Mouse (Mus musculus) ES-E14 (cell line): Measurements from ENCODE around the gene Cntnap3. TPM values are rescaled to one million over a fixed set of nuclear protein-coding genes. Genes with fewer than 3 reads are reported as not detected.
"Not testable (repeated sequence)": the region's sequence is repeated elsewhere in the genome, so short reads cannot be mapped to it uniquely, and the experiment has no call there.

Experiments used
- DNase-seq: peaks from one replicate; pipeline ENCODE4 v3.0.0-alpha.2; 2013; ENCODE audit warnings: low read depth, low spot score
- H3K27ac ChIP-seq: 2 replicates; pipeline ENCODE4 v1.5.1; 2012; ENCODE audit warnings: low read depth, mild to moderate bottlenecking, low read length, moderate library complexity, mixed read lengths; ENCODE audit not compliant: poor library complexity, insufficient read depth, severe bottlenecking
- H3K36me3 ChIP-seq: 2 replicates; pipeline ENCODE4 v1.6.1; 2012; ENCODE audit warnings: mild to moderate bottlenecking, low read length, moderate library complexity, mixed read lengths; ENCODE audit not compliant: control insufficient read depth, poor library complexity, insufficient read depth, severe bottlenecking
- H3K4me1 ChIP-seq, 2 experiments: fragments of 150-350 bp in 1 of 2; sonication (generic) in 1 of 2; 2 replicates each; pipeline ENCODE4 v1.6.1; 2012; ENCODE audit warnings: low read length in 2 of 2, mild to moderate bottlenecking in 1 of 2, mixed read lengths in 1 of 2; ENCODE audit not compliant: control insufficient read depth in 2 of 2, insufficient read depth in 2 of 2, poor library complexity in 1 of 2
- H3K4me3 ChIP-seq, 2 experiments: fragments of 150-350 bp in 1 of 2; sonication (generic) in 1 of 2; 2 replicates each; pipeline ENCODE4 v1.5.1; 2012; ENCODE audit warnings: low read length in 2 of 2, low read depth in 1 of 2, mild to moderate bottlenecking in 1 of 2, mixed read lengths in 1 of 2; ENCODE audit not compliant: insufficient read depth in 1 of 2, poor library complexity in 1 of 2, severe bottlenecking in 1 of 2
- H3K9ac ChIP-seq: 2 replicates; pipeline ENCODE4 v1.6.1; 2012; ENCODE audit warnings: low read depth, mild to moderate bottlenecking, low read length, mixed read lengths; ENCODE audit not compliant: poor library complexity, insufficient read depth, severe bottlenecking
- H3K9me3 ChIP-seq: fragments of 150-350 bp; sonication (generic); 2 replicates; pipeline ENCODE4 v1.6.1; 2012; ENCODE audit warnings: low read depth, mild to moderate bottlenecking, low read length; ENCODE audit not compliant: control insufficient read depth, insufficient read depth
- CHD2 ChIP-seq: IDR thresholded peaks from 2 replicates; pipeline ENCODE4 v1.6.1; 2014; ENCODE audit warnings: mild to moderate bottlenecking, low read depth, low read length, inconsistent platforms
- HCFC1 ChIP-seq: IDR thresholded peaks from 2 replicates; pipeline ENCODE4 v1.6.1; 2012; ENCODE audit warnings: low read length, inconsistent platforms, borderline replicate concordance; ENCODE audit not compliant: insufficient read depth
- MAFK ChIP-seq: IDR thresholded peaks from 2 replicates; pipeline ENCODE4 v1.6.1; 2014; ENCODE audit warnings: mild to moderate bottlenecking, low read depth, low read length, inconsistent platforms; ENCODE audit not compliant: insufficient read depth
- ZC3H11A ChIP-seq: IDR thresholded peaks from 2 replicates; pipeline ENCODE4 v1.6.1; 2012; ENCODE audit warnings: low read depth, mild to moderate bottlenecking, inconsistent platforms, low read length, borderline replicate concordance
- ZNF384 ChIP-seq: IDR thresholded peaks from 2 replicates; pipeline ENCODE4 v1.6.1; 2012; ENCODE audit warnings: low read depth, low read length, inconsistent platforms
- in situ Hi-C, 2 experiments: fragments of 600-800 bp; cut with MboI; formaldehyde crosslinking; loops; one replicate each; pipeline ENCODE4 v1.15.1; 2025; ENCODE audit warnings: low sequenced_read_pairs in 2 of 2, inconsistent platforms in 1 of 2; ENCODE audit not compliant: unreplicated experiment in 2 of 2
- total RNA-seq: library from RNA; depleted of rRNA; stranded (reverse); fragments of 300-350 nt; gene quantifications from 2 replicates; pipeline ENCODE4 v1.2.3, GENCODE M21; 2012; rRNA removed

Cntnap3 gene
- total RNA-seq: 0.62 and 0.95 TPM in 2 replicates

DNA sequence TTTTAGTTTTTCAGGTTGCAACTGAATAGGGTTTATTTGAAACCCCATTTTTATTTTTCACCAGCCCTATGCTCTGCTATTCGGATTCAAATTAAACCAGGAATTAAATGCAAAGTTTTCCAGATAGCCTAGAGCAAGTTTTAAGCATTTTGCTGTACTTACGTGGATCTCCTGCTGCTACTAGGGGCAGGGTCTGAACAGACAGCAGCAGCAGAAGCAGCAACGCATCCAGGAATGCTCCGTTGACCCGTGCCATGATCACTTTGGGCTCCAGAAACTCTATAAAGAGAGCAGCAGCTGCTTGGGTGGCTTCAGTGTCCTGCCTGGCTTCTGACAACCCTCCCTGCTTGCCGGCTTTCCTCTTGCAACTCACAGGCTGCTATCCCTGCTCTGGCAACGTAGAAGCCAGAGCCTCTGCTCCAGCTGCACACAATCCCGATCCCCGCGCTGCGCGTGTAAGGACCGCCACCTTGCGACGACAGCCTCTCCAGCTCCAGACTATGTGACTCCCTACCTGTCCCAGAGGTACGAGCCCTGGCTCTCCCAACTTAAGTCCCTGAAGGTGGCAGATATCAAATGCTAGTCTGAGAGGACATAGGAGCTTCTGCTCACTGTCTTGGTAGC, at the start of gene Cntnap3:
TSS of gene Cntnap3 (minus strand) at position 371 of the 624 bp plus-strand sequence.
- TF ChIP-seq ZC3H11A (0 out of 2 replicates have a peak, but pooled peaks have one; percentile 9), MAFK (no peak), ZNF384 (no peak)
- no peaks in the 10 kb centered on the region for H3K36me3 ChIP-seq
- H3K4me1 ChIP-seq: no peaks in the 10 kb centered on the region
- peak within 1 kb of the TSS; percentile 31; the same call in 1 of the 2 replicates for H3K9ac ChIP-seq
- H3K27ac ChIP-seq: no peak within 1 kb of the TSS
- DNase-seq: peak; percentile 43
- in situ Hi-C loops: no loop called here
- H3K9me3 ChIP-seq: no peaks in the 10 kb centered on the region
- H3K4me3 ChIP-seq: peak within 1 kb of the TSS; percentile 8 to 40; a peak in 3 of 4 replicates

DNA sequence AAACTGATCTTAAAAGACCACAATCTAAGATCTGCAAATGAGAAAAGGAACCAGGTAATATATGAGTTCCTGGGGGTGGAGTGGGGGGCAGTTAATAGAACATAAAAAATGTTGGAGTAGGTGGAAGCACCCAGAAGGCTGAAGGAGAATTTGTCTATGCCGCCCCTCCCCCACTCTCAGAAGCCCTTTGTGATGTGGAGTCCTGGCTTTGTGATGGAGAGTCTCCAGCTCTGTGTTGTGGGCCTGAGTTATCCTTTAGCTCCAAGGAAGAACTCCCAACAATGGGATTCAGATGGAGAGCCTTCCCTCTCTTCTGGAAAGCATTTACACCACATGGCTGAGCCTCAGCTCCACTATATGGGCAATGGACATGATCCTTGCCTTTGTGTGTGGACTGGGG, 13.4 kb upstream of the Cntnap3 start, which contains the start of gene Spata31:
TSS of gene Spata31 (plus strand) at position 216 of the 400 bp plus-strand sequence.
- no peaks in the 10 kb centered on the region for H3K36me3 ChIP-seq
- no peak within 1 kb of the TSS for H3K9ac ChIP-seq
- H3K4me1 ChIP-seq: peaks cover 0 to 3% of the 10 kb centered on the region in 2 experiments; a peak in 1 of 4 replicates
- H3K9me3 ChIP-seq: no peaks in the 10 kb centered on the region
- no peak for DNase-seq
- H3K27ac ChIP-seq: no peak within 1 kb of the TSS
- TF ChIP-seq CHD2 (no peak), HCFC1 (no peak), ZNF384 (no peak), MAFK (no peak)
- in situ Hi-C loops: no loop called here
- no peak within 1 kb of the TSS for H3K4me3 ChIP-seq

DNA sequence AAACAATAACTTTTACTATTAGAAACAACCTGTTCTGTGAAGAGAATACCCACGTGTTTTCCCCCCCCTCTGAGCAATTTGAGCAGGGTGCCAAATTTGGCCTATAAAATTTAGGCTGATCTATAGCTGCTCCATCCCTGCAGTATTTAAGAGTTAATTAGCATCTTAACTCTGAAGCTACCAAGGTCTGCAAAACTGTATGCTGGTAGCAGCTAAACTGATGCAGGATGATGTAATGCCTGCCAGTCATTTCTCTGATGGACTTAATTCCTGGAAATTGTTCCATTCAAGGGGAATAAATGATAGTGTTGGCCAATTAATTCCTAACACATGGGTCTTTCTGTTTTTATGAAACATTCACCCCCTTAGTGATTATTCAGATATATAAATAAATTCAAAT, 623 bp downstream of the Cntnap3 start:
- H3K27ac ChIP-seq: no peak overlapping the region
- no peak for TF ChIP-seq MAFK
- no peak for TF ChIP-seq HCFC1
- TF ChIP-seq ZNF384: no peak
- no peak for TF ChIP-seq CHD2
- no peak for TF ChIP-seq ZC3H11A
- no peaks in the 10 kb centered on the region for H3K36me3 ChIP-seq
- H3K9me3 ChIP-seq: no peaks in the 10 kb centered on the region
- in situ Hi-C loops: no loop called here
- H3K4me1 ChIP-seq: no peaks in the 10 kb centered on the region
- no peak for DNase-seq
- H3K9ac ChIP-seq: no peak overlapping the region
- no peak overlapping the region; a peak in 1 of 4 replicates for H3K4me3 ChIP-seq

DNA sequence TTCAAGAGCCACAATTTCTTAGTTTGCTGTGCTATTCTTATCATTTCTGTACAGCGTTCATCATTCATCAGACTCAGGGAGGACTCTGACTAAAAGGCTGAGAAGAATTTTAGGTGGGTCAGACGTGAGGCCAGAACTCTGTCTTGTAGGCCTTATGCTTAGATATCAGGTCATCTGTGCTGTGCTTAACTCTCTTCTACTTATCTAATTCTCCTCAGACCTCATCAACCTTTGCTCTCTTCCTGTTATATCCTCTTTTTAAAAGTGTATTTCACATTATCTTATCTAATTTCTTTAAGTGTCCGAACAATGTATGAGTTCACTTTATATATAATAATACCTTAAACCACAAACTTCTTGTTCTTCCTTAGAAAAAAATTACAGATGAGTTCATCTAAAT, 38.4 kb downstream of the Cntnap3 start:
- Histone ChIP-seq H3K9ac (no peak overlapping the region), H3K36me3 (no peaks in the 10 kb centered on the region), H3K27ac (no peak overlapping the region), H3K4me3 (no peak overlapping the region), H3K4me1 (no peaks in the 10 kb centered on the region), H3K9me3 (no peaks in the 10 kb centered on the region)
- TF ChIP-seq ZC3H11A: no peak
- TF ChIP-seq MAFK: no peak
- no peak for TF ChIP-seq HCFC1
- TF ChIP-seq ZNF384: no peak
- TF ChIP-seq CHD2: no peak
- in situ Hi-C loops: no loop called here
- DNase-seq: no peak

DNA sequence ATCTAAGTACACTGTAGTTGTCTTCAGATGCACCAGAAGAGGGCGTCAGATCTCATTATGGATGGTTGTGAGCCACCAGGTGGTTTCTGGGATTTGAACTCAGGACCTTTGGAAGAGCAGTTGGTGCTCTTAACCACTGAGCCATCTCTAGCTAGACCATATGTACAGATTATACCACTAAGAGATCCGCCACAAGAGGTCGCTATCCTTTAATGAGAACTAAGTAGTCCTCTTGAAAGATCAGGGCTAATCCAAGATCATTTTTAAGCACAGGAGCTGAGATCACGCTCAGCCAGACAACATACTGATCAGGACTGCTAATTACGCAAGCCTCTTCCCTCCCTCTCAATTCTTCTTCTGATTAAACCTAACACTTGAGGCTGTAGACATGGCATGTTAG, 78.9 kb downstream of the Cntnap3 start:
- H3K27ac ChIP-seq, in situ Hi-C loops, H3K9me3 ChIP-seq, H3K9ac ChIP-seq, H3K36me3 ChIP-seq, H3K4me1 ChIP-seq, H3K4me3 ChIP-seq: not testable (repeated sequence)
- peak; percentile 83 for DNase-seq
